Mouse (Mus musculus) 416B (cell line): ENCODE measurements around the gene Suds3.

Source experiments
- DNase-seq: peaks from one replicate; pipeline ENCODE4 v3.0.0; 2011; ENCODE audit warnings: low read depth

Gene Suds3

GRCm38 (mm10) chr5:117135869-117136268 is 20.0 kb upstream of the Suds3 start:
- peak; percentile 96 for DNase-seq

- no peak for DNase-seq
Observed at GRCm38 (mm10) chr5:117134889-117135456, 19.1 kb upstream of the Suds3 start.

- peak; percentile 77 for DNase-seq
Observed at GRCm38 (mm10) chr5:117134066-117134888, 18.4 kb upstream of the Suds3 start.

- peak; percentile 91 for DNase-seq
Observed at GRCm38 (mm10) chr5:117133446-117134065, 17.6 kb upstream of the Suds3 start.

- no peak for DNase-seq
Observed at GRCm38 (mm10) chr5:117130726-117131125, 14.8 kb upstream of the Suds3 start.

- no peak for DNase-seq
Observed at GRCm38 (mm10) chr5:117127051-117127450, 11.1 kb upstream of the Suds3 start.

- DNase-seq, result no peak
Observed at GRCm38 (mm10) chr5:117125482-117126346, 9.8 kb upstream of the Suds3 start.

- no peak for DNase-seq
Observed at GRCm38 (mm10) chr5:117123840-117124239, 7.9 kb upstream of the Suds3 start.

- no peak for DNase-seq
Observed at GRCm38 (mm10) chr5:117123102-117123501, 7.2 kb upstream of the Suds3 start.

GRCm38 (mm10) chr5:117121657-117122056 is 5.7 kb upstream of the Suds3 start:
- DNase-seq, result no peak

- no peak for DNase-seq
Observed at GRCm38 (mm10) chr5:117120489-117121466, 4.9 kb upstream of the Suds3 start.

- DNase-seq, result peak; percentile 99
Observed at GRCm38 (mm10) chr5:117119777-117120488, 4.0 kb upstream of the Suds3 start, which contains the start of gene Taok3. Gene Taok3, plus strand, starts transcription at chr5:117120129.

- no peak for DNase-seq
Observed at GRCm38 (mm10) chr5:117118850-117119249, 2.9 kb upstream of the Suds3 start.

- no peak for DNase-seq
Observed at GRCm38 (mm10) chr5:117118220-117118619, 2.3 kb upstream of the Suds3 start.

- peak; percentile 59 for DNase-seq
Observed at GRCm38 (mm10) chr5:117117716-117118115, 1.8 kb upstream of the Suds3 start.

GRCm38 (mm10) chr5:117117241-117117640 is 1.3 kb upstream of the Suds3 start:
- DNase-seq, result no peak

GRCm38 (mm10) chr5:117116660-117117059 is 747 bp upstream of the Suds3 start:
- no peak for DNase-seq

- DNase-seq, result peak; percentile 37
Observed at GRCm38 (mm10) chr5:117115193-117115767, 633 bp downstream of the Suds3 start.

- DNase-seq, result peak; percentile 71
Observed at GRCm38 (mm10) chr5:117114581-117115192, 1.2 kb downstream of the Suds3 start.
